Mouse (Mus musculus) kidney, embryonic 14.5 days (tissue): ENCODE measurements around the gene Mpv17l2. TPM values are rescaled to one million over a fixed set of nuclear protein-coding genes. Genes with fewer than 3 reads are reported as not detected.
A peak's percentile ranks its signal among the peaks of the same experiment; 100 is the strongest.

Source experiments
- ATAC-seq: fragments of 200-750 bp; cut with Nextera tagmentation; 2 replicates; pipeline ENCODE4 v1.8.0; 2017; ENCODE audit warnings: moderate number of reproducible peaks, mild to moderate bottlenecking, moderate TSS enrichment, moderate library complexity; ENCODE audit not compliant: low FRiP score, low TSS enrichment
- H3K27ac ChIP-seq: fragments of 300-500 bp; sonication (generic); 2 replicates; pipeline ENCODE4 v1.5.1; 2014; ENCODE audit warnings: low read depth, mild to moderate bottlenecking, low read length, moderate library complexity, mixed read lengths
- H3K27me3 ChIP-seq: fragments of 300-500 bp; sonication (generic); 2 replicates; pipeline ENCODE4 v1.6.1; 2014; ENCODE audit warnings: mild to moderate bottlenecking, low read length; ENCODE audit not compliant: control insufficient read depth, insufficient read depth
- H3K36me3 ChIP-seq: fragments of 300-500 bp; sonication (generic); 2 replicates; pipeline ENCODE4 v1.6.1; 2014; ENCODE audit warnings: low read length, mixed read lengths; ENCODE audit not compliant: control insufficient read depth, insufficient read depth
- H3K4me1 ChIP-seq: fragments of 300-500 bp; sonication (generic); 2 replicates; pipeline ENCODE4 v1.6.1; 2014; ENCODE audit warnings: low read length, mixed read lengths; ENCODE audit not compliant: control insufficient read depth, insufficient read depth
- H3K4me2 ChIP-seq: fragments of 300-500 bp; sonication (generic); replicated peaks from 2 replicates; pipeline ENCODE4 v1.6.1; 2014; ENCODE audit warnings: low read depth, mild to moderate bottlenecking, low read length
- H3K4me3 ChIP-seq: fragments of 300-500 bp; sonication (generic); 2 replicates; pipeline ENCODE4 v1.5.1; 2014; ENCODE audit warnings: mild to moderate bottlenecking, low read length
- H3K9ac ChIP-seq: fragments of 300-500 bp; sonication (generic); 2 replicates; pipeline ENCODE4 v1.6.1; 2014; ENCODE audit warnings: low read depth, mild to moderate bottlenecking, low read length, moderate library complexity
- H3K9me3 ChIP-seq: fragments of 300-500 bp; sonication (generic); 2 replicates; pipeline ENCODE4 v1.6.1; 2016; ENCODE audit warnings: low read length; ENCODE audit not compliant: control insufficient read depth
- WGBS: fragments of 180-500 bp; shearing (Covaris S2); extraction: QIAGEN DNeasy Blood & Tissue Kit; methylation state at CpG from one replicate; pipeline ENCODE4 v1.1.7; 2014; 5-methylcytosine and 5-hydroxymethylcytosine counted together
- polyA plus RNA-seq: library from polyadenylated mRNA; unstranded; fragments of >200 nt; fragmentation: Nextera tagmentation; extraction: Ambion mirVana; gene quantifications from 2 replicates; pipeline ENCODE4 v1.2.1, GENCODE M21; 2014

The Mpv17l2 gene
- polyA plus RNA-seq, 1 experiment from 2014 or later = 52.7 TPM

DNA sequence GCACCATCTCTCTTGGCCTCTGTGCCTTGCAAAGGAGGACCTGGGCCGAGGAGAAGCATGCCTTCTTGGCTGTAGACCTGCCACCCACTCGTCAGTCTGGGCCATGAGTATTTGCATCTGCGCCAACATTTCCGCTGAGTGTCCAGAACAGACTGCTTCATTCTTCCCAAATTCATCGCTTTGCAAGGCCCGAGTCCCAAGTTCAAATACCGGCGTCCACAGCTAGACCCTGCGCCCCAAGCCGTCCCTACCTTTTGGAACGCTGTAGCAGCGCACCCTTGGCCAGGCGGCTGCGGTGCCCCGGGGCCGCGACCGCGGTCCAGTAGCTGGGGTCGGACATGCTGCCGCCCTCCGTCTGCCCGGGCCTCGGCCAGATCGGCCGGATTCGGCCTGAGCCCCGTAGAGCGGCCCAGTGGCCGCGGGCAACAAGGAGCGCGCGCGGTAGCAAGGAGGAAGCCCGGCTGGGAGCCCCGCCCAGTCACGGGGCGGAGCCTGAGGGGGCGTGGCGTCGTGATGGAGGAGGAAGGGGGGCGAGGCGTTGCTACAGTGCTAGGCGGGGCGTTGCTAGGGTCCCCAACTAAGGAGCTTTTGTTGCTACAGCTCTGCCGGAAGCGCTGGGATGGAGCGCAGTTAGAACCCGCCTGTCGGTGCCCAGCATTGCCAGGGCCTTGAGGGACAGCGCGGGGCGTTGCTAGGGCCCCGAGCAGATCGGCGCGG is 31.4 kb upstream of the Mpv17l2 start:
- H3K4me2 ChIP-seq = peak overlapping the region; percentile 84
- H3K9ac ChIP-seq = peak overlapping the region; percentile 84
- WGBS = 4% methylated on average over 58 of the region's 58 CpGs
- H3K4me3 ChIP-seq = peak overlapping the region; percentile 71
- H3K27ac ChIP-seq = peak overlapping the region; percentile 81
- H3K36me3 ChIP-seq = peaks cover 10% of the 10 kb centered on the region
- no peaks in the 10 kb centered on the region for H3K9me3 ChIP-seq
- peak; percentile 82 for ATAC-seq
- peaks cover 29% of the 10 kb centered on the region for H3K4me1 ChIP-seq
- peaks cover 7% of the 10 kb centered on the region; the same call in 1 of the 2 replicates for H3K27me3 ChIP-seq

DNA sequence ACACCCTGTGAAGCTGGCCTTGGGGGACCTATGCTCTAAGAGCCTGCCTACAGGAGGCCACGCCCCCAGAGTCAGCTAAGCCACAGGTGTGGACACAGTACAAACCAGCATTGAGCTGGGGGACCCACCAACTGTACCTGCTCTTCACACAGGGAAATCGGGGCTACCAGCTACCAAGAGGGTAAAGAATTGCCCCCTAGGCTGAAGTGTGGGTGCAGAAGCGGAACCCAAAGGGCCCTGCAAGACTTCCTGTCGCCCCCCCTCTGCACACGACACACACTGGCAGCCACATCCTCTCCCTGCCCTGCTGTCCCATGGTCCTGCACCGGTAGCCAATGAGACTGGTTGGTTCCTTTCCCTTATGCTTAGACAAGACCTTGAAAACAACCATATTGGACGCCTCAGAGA is 30.6 kb upstream of the Mpv17l2 start:
- 56% methylated on average over 7 of the region's 7 CpGs for WGBS
- Histone ChIP-seq H3K27ac (peak overlapping the region; percentile 8; the same call in 1 of the 2 replicates), H3K9ac (peak overlapping the region; percentile 84; the same call in 1 of the 2 replicates), H3K27me3 (peaks cover 7% of the 10 kb centered on the region; the same call in 1 of the 2 replicates), H3K4me3 (peak overlapping the region; percentile 71), H3K36me3 (peaks cover 19% of the 10 kb centered on the region), H3K9me3 (no peaks in the 10 kb centered on the region), H3K4me2 (peak overlapping the region; percentile 84), H3K4me1 (peaks cover 29% of the 10 kb centered on the region)
- ATAC-seq = no peak

GRCm38 (mm10) chr8:70790846-70791245 is 30.1 kb upstream of the Mpv17l2 start:
- WGBS = 29% methylated on average over 8 of the region's 8 CpGs
- H3K36me3 ChIP-seq = peaks cover 23% of the 10 kb centered on the region
- peak overlapping the region; percentile 8; the same call in 1 of the 2 replicates for H3K27ac ChIP-seq
- peaks cover 29% of the 10 kb centered on the region for H3K4me1 ChIP-seq
- no peaks in the 10 kb centered on the region for H3K9me3 ChIP-seq
- H3K27me3 ChIP-seq = peaks cover 7% of the 10 kb centered on the region; the same call in 1 of the 2 replicates
- peak overlapping the region; percentile 71 for H3K4me3 ChIP-seq
- peak overlapping the region; percentile 84; the same call in 1 of the 2 replicates for H3K9ac ChIP-seq
- no peak for ATAC-seq
- peak overlapping the region; percentile 84 for H3K4me2 ChIP-seq

GRCm38 (mm10) chr8:70789046-70789445 is 28.3 kb upstream of the Mpv17l2 start:
- Histone ChIP-seq H3K9me3 (no peaks in the 10 kb centered on the region), H3K27me3 (peaks cover 3% of the 10 kb centered on the region; the same call in 1 of the 2 replicates), H3K27ac (no peak overlapping the region), H3K4me2 (no peak overlapping the region), H3K4me3 (no peak overlapping the region), H3K4me1 (peaks cover 29% of the 10 kb centered on the region), H3K9ac (no peak overlapping the region), H3K36me3 (peaks cover 40% of the 10 kb centered on the region)
- no peak for ATAC-seq
- WGBS = 78% methylated on average over 10 of the region's 10 CpGs

DNA sequence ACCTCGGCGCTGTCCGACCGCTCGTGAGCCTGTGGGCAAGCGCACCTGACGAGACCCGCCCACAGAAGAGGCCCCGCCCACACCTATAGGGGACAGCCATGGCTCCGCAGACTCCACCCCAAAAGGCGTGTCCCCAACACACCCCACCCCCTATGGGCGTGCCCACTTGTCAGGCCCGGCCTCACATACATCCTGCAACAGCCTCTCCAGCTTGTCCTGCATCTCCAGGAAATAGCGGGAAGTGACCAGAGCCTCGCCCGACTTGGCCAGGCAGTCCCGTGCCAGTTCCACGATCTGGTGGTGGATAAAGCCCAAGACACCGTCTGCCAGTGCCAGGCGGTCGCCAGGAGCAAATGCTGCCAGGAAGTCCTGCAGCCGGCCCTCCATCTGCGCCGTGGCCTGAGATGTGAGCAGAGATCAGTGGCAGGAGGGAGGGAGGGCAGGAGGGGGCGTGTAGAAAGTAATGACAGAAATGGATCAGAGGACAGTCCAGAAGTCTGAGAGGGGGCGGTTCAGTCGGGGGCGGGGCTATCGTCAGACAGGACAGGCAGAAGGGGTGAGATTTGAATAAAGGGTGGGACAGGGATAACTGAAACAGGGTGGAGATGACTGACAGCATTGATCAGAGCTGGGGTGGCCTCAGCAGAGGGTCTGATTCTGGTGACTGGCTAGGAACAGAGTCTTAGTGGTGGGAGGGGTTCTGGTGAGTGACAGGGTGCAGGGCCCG is 27.4 kb upstream of the Mpv17l2 start:
- no peak overlapping the region for H3K4me3 ChIP-seq
- peaks cover 49% of the 10 kb centered on the region for H3K36me3 ChIP-seq
- 27% methylated on average over 30 of the region's 30 CpGs for WGBS
- peak overlapping the region; percentile 15; the same call in 1 of the 2 replicates for H3K4me2 ChIP-seq
- H3K9me3 ChIP-seq = no peaks in the 10 kb centered on the region
- no peak overlapping the region for H3K27ac ChIP-seq
- no peak overlapping the region for H3K9ac ChIP-seq
- ATAC-seq = 0 out of 2 replicates have a peak, but pooled peaks have one; percentile 2
- H3K4me1 ChIP-seq = peaks cover 29% of the 10 kb centered on the region
- no peaks in the 10 kb centered on the region for H3K27me3 ChIP-seq

DNA sequence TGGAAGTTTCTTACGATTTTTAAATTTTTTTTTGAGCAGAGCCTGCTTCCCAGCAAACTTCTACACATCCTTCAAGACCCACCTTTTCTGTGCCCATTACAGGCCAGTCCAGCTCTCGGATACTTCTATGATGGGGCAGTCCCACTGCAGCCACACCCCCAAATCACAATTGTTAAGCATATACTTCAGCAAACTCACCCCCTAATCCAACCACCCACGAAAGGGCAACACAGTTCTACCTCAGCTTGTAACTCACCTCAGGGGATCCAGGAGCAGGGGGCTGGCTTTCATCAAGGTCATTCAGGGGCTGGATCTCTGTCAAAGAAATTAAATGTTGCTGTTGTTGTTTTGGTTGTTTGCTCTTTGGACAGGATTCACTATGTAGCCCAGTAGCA is 26.3 kb upstream of the Mpv17l2 start:
- no peaks in the 10 kb centered on the region for H3K27me3 ChIP-seq
- H3K4me2 ChIP-seq = no peak overlapping the region
- H3K4me1 ChIP-seq = peaks cover 29% of the 10 kb centered on the region
- no peaks in the 10 kb centered on the region for H3K9me3 ChIP-seq
- WGBS = 93% methylated on average over 3 of the region's 3 CpGs
- H3K27ac ChIP-seq = no peak overlapping the region
- H3K9ac ChIP-seq = no peak overlapping the region
- peaks cover 53% of the 10 kb centered on the region for H3K36me3 ChIP-seq
- no peak for ATAC-seq
- no peak overlapping the region for H3K4me3 ChIP-seq

- no peak overlapping the region for H3K9ac ChIP-seq
- no peak overlapping the region for H3K4me3 ChIP-seq
- peaks cover 56% of the 10 kb centered on the region for H3K36me3 ChIP-seq
- no peak overlapping the region for H3K27ac ChIP-seq
- H3K4me2 ChIP-seq = no peak overlapping the region
- no peaks in the 10 kb centered on the region for H3K27me3 ChIP-seq
- ATAC-seq = no peak
- H3K4me1 ChIP-seq = peaks cover 25% of the 10 kb centered on the region
- WGBS = 88% methylated on average over 25 of the region's 25 CpGs
- no peaks in the 10 kb centered on the region for H3K9me3 ChIP-seq
Measured at GRCm38 (mm10) chr8:70786291-70787050, 25.7 kb upstream of the Mpv17l2 start.

DNA sequence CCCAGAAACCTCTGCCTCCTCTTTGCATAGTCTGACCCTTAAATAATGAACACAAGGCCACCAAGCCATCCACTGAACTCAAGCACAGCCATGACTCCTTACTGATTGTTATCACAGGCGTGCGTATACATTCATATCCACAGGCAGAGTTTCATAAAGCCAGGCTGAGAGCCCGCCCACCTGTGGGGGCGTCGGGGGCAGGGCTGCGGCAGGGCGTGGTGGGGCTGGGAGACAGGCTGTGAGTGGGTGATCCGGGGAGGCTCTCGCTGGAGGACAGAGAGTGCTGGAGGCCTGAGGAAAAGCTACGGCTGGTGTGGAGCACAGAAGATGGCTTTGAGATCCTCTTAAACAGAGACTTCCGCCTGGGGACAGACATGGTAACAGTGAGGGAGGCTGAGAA is 19.3 kb upstream of the Mpv17l2 start:
- ATAC-seq = no peak
- Histone ChIP-seq H3K4me1 (peaks cover 16% of the 10 kb centered on the region), H3K4me2 (no peak overlapping the region), H3K9me3 (no peaks in the 10 kb centered on the region), H3K4me3 (no peak overlapping the region), H3K9ac (no peak overlapping the region), H3K27ac (no peak overlapping the region), H3K27me3 (no peaks in the 10 kb centered on the region), H3K36me3 (peaks cover 54% of the 10 kb centered on the region)
- WGBS = 72% methylated on average over 11 of the region's 11 CpGs
